Mouse (Mus musculus) liver, adult 2 months (tissue): Measurements from ENCODE around the gene Cap2. TPM values are rescaled to one million over a fixed set of nuclear protein-coding genes. Genes with fewer than 3 reads are reported as not detected.

Experiments
- DNase-seq: peaks from one replicate; pipeline ENCODE4 v3.0.0-alpha.2; 2011; ENCODE audit warnings: low read depth, low spot score; ENCODE audit errors: extremely low read depth
- H3K27ac ChIP-seq: fragments of 200-500 bp; replicated peaks from 2 replicates; pipeline ENCODE4 v1.5.1; 2012; ENCODE audit warnings: low read depth, mild to moderate bottlenecking, control low read depth, inconsistent platforms, low read length; ENCODE audit not compliant: insufficient read depth
- H3K27me3 ChIP-seq: fragments of 200-500 bp; 2 replicates; pipeline ENCODE4 v1.6.1; 2012; ENCODE audit warnings: mild to moderate bottlenecking, moderate library complexity, low read length, inconsistent platforms; ENCODE audit not compliant: control insufficient read depth, insufficient read depth
- H3K36me3 ChIP-seq: fragments of 200-500 bp; 2 replicates; pipeline ENCODE4 v1.6.1; 2012; ENCODE audit warnings: low read length, inconsistent platforms; ENCODE audit not compliant: control insufficient read depth, insufficient read depth
- H3K4me1 ChIP-seq: fragments of 200-500 bp; 2 replicates; pipeline ENCODE4 v1.6.1; 2011; ENCODE audit warnings: low read length; ENCODE audit not compliant: control insufficient read depth, insufficient read depth
- H3K4me3 ChIP-seq: fragments of 200-500 bp; 2 replicates; pipeline ENCODE4 v1.5.1; 2011; ENCODE audit warnings: low read depth, mild to moderate bottlenecking, control low read depth, low read length, moderate library complexity; ENCODE audit not compliant: insufficient read depth
- H3K79me2 ChIP-seq: fragments of 200-500 bp; 2 replicates; pipeline ENCODE4 v1.6.1; 2012; ENCODE audit warnings: inconsistent platforms, mild to moderate bottlenecking, low read length, moderate library complexity; ENCODE audit not compliant: control insufficient read depth, insufficient read depth
- H3K9ac ChIP-seq: fragments of 200-500 bp; 2 replicates; pipeline ENCODE4 v1.6.1; 2012; ENCODE audit warnings: low read depth, mild to moderate bottlenecking, control low read depth, inconsistent platforms, low read length
- CTCF ChIP-seq: fragments of 200-500 bp; IDR thresholded peaks from 2 replicates; pipeline ENCODE4 v1.5.1; 2011; ENCODE audit warnings: low read depth, low read length, control low read depth
- POLR2A ChIP-seq: fragments of 200-500 bp; IDR thresholded peaks from 2 replicates; pipeline ENCODE4 v1.6.1; 2011; ENCODE audit warnings: low read length, control low read depth; ENCODE audit not compliant: insufficient read depth; ENCODE audit errors: extremely low read depth
- WGBS: fragments of 180-500 bp; shearing (Covaris S2); methylation state at CpG from one replicate; pipeline ENCODE4 v1.1.7; 2018; 5-methylcytosine and 5-hydroxymethylcytosine counted together
- polyA plus RNA-seq: library from polyadenylated mRNA; depleted of rRNA; stranded (reverse); fragments of >200 nt; gene quantifications from 2 replicates; pipeline ENCODE4 v1.2.3, GENCODE M21; 2012
- total RNA-seq: library from RNA; depleted of rRNA; stranded (reverse); fragments of >200 nt; gene quantifications from 2 replicates; pipeline ENCODE4 v1.2.3, GENCODE M21; 2014

Gene Cap2
- total and polyA plus RNA-seq, 2 experiments: 0.09 TPM; not detected in 1

GRCm38 (mm10) chr13:46533342-46534129 lies 31.9 kb downstream of the Cap2 start:
- Histone ChIP-seq H3K27ac (no peak overlapping the region), H3K4me3 (no peak overlapping the region), H3K79me2 (no peaks in the 10 kb centered on the region), H3K9ac (no peak overlapping the region), H3K4me1 (no peaks in the 10 kb centered on the region), H3K36me3 (no peaks in the 10 kb centered on the region), H3K27me3 (no peaks in the 10 kb centered on the region)
- TF ChIP-seq POLR2A: no peak
- DNase-seq: no peak
- WGBS: 52% methylated on average over 10 of the region's 10 CpGs

DNA sequence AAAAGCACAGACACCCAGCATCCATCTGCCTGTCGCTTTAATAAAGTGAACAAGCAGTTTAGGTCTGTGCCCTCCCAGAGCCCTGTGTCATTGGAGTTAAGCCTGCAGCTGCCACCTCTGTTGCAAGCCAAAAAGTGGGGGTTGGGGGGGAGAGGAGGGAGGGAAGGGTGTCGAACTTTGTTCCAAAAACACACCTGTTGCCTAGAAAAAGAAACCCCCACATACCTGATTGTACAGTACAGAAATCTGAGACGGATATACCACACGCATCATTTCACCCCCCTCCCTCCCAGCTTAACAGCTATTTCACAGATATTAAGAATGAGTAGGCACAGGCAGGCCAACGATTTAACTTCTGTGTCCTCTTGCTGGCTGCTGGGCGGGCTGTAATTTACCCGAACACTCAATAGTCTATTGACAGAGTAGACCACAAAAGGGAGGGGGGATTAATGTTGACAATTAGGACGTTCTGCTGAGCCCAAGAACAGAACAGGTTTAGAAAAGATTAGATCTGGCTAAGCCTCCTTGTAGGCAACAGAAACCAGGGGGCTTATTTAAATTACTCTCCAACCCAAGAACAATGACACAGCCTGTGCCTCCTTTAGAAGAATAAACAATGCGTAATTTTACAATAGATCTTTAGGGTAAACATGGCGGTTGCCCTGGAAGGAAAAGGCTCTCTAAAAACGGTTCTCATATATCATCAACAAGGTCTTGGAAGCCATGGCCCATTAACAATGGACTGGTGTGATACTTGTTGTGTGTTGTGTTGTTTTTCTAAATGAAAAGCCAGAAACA lies 32.7 kb downstream of the Cap2 start:
- no peaks in the 10 kb centered on the region for H3K36me3 ChIP-seq
- H3K79me2 ChIP-seq: no peaks in the 10 kb centered on the region
- no peak for TF ChIP-seq CTCF
- TF ChIP-seq POLR2A: no peak
- no peaks in the 10 kb centered on the region for H3K4me1 ChIP-seq
- H3K9ac ChIP-seq: no peak overlapping the region
- H3K27me3 ChIP-seq: no peaks in the 10 kb centered on the region
- 32% methylated on average over 11 of the region's 11 CpGs for WGBS
- H3K27ac ChIP-seq: no peak overlapping the region
- DNase-seq: peak; percentile 6
- H3K4me3 ChIP-seq: no peak overlapping the region

DNA sequence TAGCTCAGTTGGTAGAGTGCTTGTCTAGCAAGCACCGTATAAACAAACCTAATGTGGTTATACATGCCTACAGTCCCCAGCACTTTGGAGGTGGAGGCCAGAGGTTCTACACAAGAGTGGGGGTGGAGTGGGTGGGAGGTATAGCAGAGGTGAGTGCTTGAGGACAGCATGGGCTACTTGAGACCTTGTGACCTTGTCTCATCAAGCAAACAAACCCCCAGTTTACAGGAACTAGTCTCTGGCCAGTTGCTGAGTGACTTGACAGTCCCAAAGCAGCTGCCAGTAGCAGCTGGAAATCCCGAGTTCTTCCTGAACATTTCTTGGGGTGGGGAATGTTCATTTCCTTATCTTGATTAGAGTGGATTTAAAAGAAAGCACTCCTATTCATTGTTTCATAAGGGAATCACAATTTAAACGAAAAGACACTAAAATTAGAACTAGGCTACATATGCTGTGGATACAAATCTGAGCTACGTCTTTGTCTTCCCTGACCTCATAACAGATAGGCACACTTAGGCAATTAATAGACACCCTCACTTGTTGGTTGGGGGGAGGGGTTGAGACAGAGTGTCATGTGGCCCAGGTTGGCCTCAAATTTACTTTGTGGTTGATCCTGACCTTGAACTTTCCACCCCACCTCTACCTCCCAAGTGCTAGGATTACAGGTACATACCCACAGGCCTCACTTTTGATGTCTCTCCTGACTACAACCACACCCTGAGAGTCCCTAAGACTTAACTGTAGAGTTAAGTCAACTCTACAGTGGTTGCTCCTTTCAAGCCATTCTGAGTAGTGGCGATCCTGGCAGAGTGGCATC lies 33.5 kb downstream of the Cap2 start:
- Histone ChIP-seq H3K27me3 (no peaks in the 10 kb centered on the region), H3K4me1 (no peaks in the 10 kb centered on the region), H3K9ac (no peak overlapping the region), H3K4me3 (no peak overlapping the region), H3K27ac (no peak overlapping the region), H3K79me2 (no peaks in the 10 kb centered on the region), H3K36me3 (no peaks in the 10 kb centered on the region)
- DNase-seq: no peak
- TF ChIP-seq CTCF (no peak), POLR2A (no peak)
- 74% methylated on average over 5 of the region's 5 CpGs for WGBS

DNA sequence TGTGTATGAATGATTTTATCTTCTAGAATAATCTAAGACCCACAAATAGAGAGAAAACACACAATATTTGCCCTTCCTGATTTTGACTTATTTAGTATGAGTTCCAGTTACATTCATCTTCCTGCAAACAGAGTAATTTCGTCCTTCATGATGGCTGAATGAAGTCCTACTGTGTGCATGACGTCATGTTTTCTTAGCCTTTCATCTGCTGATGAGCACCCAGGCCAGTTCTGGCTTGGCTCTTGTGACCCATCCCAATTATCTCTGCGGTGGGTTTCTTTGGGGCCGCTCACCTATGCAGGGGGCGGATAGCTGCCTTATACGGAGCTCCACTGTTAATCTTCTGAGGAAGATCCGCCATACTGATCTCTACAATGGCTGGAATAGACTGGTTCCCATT lies 37.6 kb downstream of the Cap2 start:
- H3K4me1 ChIP-seq: no peaks in the 10 kb centered on the region
- no peak for DNase-seq
- no peak overlapping the region for H3K9ac ChIP-seq
- H3K27ac ChIP-seq: no peak overlapping the region
- no peaks in the 10 kb centered on the region for H3K27me3 ChIP-seq
- H3K36me3 ChIP-seq: no peaks in the 10 kb centered on the region
- WGBS: 92% methylated on average over 7 of the region's 7 CpGs
- no peaks in the 10 kb centered on the region for H3K79me2 ChIP-seq
- H3K4me3 ChIP-seq: no peak overlapping the region
- TF ChIP-seq CTCF (no peak), POLR2A (no peak)

GRCm38 (mm10) chr13:46540943-46541342 lies 39.3 kb downstream of the Cap2 start:
- Histone ChIP-seq H3K79me2 (no peaks in the 10 kb centered on the region), H3K27me3 (0 out of 2 replicates have a peak, but pooled peaks cover 1% of the 10 kb centered on the region), H3K36me3 (no peaks in the 10 kb centered on the region), H3K4me1 (no peaks in the 10 kb centered on the region), H3K27ac (no peak overlapping the region), H3K4me3 (no peak overlapping the region), H3K9ac (no peak overlapping the region)
- no peak for DNase-seq
- 80% methylated on average over 5 of the region's 5 CpGs for WGBS
- TF ChIP-seq POLR2A: no peak
- no peak for TF ChIP-seq CTCF
